Mouse (Mus musculus): Measurements from ENCODE around the gene Pcsk2.

GRCm38 (mm10) chr2:143832721-143833120, 286.8 kb downstream of the Pcsk2 start:
- TF ChIP-seq POLR2A (IDR thresholded peaks at IDR 0.05; ENCODE audit: control insufficient read depth, extremely low read depth, insufficient read depth, low read length, poor library complexity) (no peak), CTCF (IDR thresholded peaks at IDR 0.05; ENCODE audit: borderline replicate concordance, control insufficient read depth, extremely low read depth, insufficient read depth, low read length, poor library complexity) (no peak)
